Mouse (Mus musculus): Measurements from ENCODE around the gene Spaca6. TPM values are rescaled to one million over a fixed set of nuclear protein-coding genes. Genes with fewer than 3 reads are reported as not detected.

Gene Spaca6
- polyA plus RNA-seq, 1 experiment from 2014 or later, result 62.8 TPM

DNA sequence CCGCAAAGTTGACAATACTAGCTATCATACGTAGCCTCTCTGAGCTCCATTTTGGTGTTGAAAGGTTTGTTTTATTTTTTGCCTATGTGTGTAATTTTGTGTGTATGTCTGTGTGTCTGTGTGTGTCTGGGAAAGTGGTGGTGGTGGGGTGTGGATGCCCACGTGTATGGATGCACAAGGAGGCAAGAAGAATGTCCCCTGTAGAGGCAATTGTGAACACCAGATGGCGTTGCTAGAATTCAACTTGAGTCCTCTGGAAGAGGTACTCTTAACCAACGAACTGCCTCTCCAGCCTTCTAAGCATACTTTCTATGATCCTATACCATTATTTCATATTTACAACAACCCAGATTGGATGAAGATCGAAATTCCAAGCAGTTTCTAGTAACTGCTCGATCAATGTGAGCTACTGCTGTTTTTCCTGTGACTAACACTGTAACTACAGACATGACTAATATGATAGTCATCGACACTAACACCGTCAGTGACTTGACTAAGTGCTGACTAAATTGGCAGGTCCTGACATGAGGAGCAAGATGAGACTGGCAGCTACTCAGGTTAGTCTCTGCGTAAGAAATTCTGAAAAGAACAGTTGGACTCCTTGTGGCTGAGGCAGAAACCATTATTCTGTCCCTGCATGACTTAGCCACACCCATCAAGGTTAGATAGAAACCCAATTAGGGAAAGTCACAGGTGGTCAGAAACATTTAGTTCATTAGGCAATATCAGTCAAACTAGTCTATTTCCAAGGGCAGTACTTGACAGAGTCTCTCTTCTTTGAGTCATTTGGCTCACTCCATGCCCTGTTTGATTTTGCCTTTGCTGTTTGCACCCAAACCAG is 18.4 kb downstream of the Spaca6 start:
- no peak overlapping the region for H3K4me3 ChIP-seq (replicated peaks)
- peaks cover 22% of the 10 kb centered on the region for H3K27me3 ChIP-seq
- H3K36me3 ChIP-seq, result peaks cover 51% of the 10 kb centered on the region
- H3K27ac ChIP-seq, result no peak overlapping the region
- ATAC-seq (ENCODE audit: insufficient number of reproducible peaks, insufficient read depth, low FRiP score, low TSS enrichment, low read depth), result no peak
- no peak overlapping the region for H3K4me2 ChIP-seq
- WGBS, result 72% methylated on average over 10 of the region's 10 CpGs
- no peaks in the 10 kb centered on the region for H3K9me3 ChIP-seq
- no peak overlapping the region for H3K9ac ChIP-seq (replicated peaks)
- no peaks in the 10 kb centered on the region for H3K4me1 ChIP-seq (replicated peaks)

DNA sequence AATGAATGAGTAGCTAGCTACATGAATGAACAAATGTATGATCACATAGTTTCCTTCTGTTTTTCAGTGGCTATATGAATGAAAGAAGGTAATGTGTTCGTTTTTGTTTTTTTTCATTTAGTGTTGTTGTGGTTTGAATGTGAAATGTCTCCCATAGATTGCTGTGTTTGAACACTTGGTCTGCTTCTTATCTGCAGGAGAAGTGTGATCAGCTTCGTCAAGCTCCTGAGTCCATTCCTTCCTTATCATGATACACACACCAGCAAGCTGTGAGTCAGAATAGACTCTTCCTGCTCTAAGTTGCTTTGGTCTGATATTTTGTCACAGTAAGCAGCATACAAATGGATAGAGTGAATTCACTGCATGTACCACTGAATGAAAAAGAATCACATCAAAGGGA is 22.0 kb downstream of the Spaca6 start:
- Histone ChIP-seq H3K9me3 (no peaks in the 10 kb centered on the region), H3K27me3 (peaks cover 23% of the 10 kb centered on the region), H3K4me2 (no peak overlapping the region), H3K4me1 (replicated peaks) (no peaks in the 10 kb centered on the region), H3K9ac (replicated peaks) (no peak overlapping the region), H3K36me3 (peaks cover 22% of the 10 kb centered on the region), H3K27ac (no peak overlapping the region), H3K4me3 (replicated peaks) (no peak overlapping the region)
- ATAC-seq (ENCODE audit: insufficient number of reproducible peaks, insufficient read depth, low FRiP score, low TSS enrichment, low read depth), result no peak
- WGBS, result 81% methylated on average over 2 of the region's 2 CpGs

DNA sequence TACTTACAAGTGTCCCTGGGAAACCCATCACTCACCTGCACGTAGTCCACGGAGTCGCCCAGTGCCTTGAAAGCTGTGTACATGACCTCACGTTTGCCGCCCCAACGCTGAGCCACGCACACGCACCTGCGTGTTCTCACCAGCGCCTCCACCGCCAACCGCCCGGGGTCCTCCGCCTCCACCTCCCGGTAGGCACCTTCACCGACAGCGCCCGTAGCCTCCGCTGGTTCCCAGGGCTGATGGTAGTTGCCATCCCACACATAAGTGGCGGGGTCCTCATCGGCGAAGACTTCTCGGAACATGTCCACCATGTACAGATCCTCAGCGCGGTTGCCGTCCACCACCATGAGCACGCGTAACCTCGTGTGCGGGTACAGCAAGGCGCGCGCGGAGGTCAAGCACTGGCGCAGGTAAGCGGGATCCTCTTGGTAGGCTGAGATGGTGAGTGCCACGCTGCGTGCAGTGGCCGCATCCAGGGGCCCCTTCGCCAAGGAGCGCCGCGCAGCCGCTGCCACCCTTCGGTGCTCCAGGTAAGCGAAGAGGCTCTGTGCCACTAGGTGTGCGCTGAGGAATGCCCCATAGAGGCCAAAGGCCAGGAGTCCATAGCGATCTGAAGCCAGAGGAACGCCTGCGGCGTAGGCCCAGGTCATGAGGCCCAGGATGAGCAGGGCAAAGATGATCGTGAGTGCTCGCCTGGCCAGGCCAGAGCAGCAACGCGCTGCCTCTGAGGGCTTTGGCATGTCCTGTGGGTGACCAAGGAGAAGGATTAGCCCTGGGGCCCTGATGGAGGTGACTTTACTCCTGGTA is 23.2 kb downstream of the Spaca6 start:
- H3K27ac ChIP-seq, result no peak overlapping the region

DNA sequence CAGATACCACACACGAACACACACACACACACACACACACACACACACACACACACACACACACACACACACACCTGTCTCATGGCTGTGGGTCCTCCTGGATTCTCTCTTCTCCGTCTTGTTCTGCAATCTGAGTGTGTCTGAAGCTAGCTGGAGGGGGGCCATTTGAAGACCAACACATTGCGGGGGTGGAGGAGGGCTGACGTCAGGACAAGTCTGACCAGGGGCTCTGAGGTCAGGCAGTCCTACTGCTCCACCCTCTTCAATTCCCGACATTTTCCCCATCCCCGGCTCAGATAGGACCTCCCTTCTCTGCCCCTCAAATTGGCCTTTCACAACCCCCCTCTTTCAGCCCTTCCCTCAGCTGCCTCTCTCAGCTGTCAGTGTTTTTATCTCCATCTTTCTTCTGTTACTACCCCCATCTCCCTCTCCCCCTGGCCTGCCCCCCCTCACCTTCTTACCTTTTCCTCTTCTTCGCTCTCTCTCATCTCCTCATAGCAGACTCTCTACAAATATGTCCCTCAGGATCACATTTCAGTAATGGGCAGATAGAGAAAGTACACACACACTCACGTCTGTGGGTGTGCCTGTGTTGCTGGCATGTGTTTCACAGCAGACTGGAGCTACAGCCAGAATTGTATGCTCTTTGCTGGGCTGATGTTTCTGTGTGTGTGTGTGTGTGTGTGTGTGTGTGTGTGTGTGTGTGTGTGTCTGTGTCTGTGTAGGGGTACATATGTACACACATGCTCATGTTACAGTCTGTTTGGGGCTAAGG is 28.3 kb downstream of the Spaca6 start, which contains the start of gene Has1:
Gene Has1, minus strand, starts transcription at position 142 of the 775 bp plus-strand sequence.
- ATAC-seq (ENCODE audit: insufficient number of reproducible peaks, insufficient read depth, low FRiP score, low TSS enrichment, low read depth), result peak; percentile 69
- no peak within 1 kb of the TSS for H3K4me2 ChIP-seq
- H3K9ac ChIP-seq (replicated peaks), result no peak within 1 kb of the TSS
- 22% methylated on average over 8 of the region's 8 CpGs for WGBS
- H3K4me3 ChIP-seq (replicated peaks), result no peak within 1 kb of the TSS
- no peak within 1 kb of the TSS for H3K27ac ChIP-seq
- peaks cover 15% of the 10 kb centered on the region; the same call in 1 of the 2 replicates for H3K36me3 ChIP-seq
- H3K9me3 ChIP-seq, result no peaks in the 10 kb centered on the region
- peaks cover 9% of the 10 kb centered on the region for H3K4me1 ChIP-seq (replicated peaks)
- peaks cover 2% of the 10 kb centered on the region for H3K27me3 ChIP-seq

More for the DNA sequence above, 23.2 kb downstream of the Spaca6 start:
- no peak overlapping the region for H3K9ac ChIP-seq (replicated peaks)
- H3K27me3 ChIP-seq, result peaks cover 23% of the 10 kb centered on the region
- H3K4me2 ChIP-seq, result peak overlapping the region; percentile 21
- H3K4me1 ChIP-seq (replicated peaks), result peaks cover 5% of the 10 kb centered on the region
- H3K9me3 ChIP-seq, result no peaks in the 10 kb centered on the region
- WGBS, result 18% methylated on average over 55 of the region's 55 CpGs
- H3K4me3 ChIP-seq (replicated peaks), result no peak overlapping the region
- H3K36me3 ChIP-seq, result peaks cover 22% of the 10 kb centered on the region
- no peak for ATAC-seq (ENCODE audit: insufficient number of reproducible peaks, insufficient read depth, low FRiP score, low TSS enrichment, low read depth)

DNA sequence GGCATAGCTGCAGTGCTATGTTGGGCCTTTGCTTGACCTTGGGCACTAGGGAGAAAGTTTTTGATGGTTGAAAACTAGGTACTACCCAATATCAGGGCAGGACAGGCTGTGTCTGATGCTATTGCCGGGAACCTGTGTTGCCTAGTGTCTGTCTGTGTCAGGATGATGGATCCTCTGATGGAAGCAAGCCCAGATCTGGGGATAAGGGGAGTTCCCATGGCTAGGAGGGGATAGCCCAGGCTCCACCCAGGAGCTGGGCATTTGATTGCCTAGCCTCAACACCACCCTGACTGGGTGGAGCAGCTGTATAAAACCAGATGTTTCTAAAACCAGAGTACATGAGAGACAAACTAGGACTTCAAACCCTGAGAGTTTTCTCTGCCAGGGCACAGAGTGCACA is 29.7 kb downstream of the Spaca6 start:
- H3K27me3 ChIP-seq, result no peaks in the 10 kb centered on the region
- peaks cover 9% of the 10 kb centered on the region for H3K4me1 ChIP-seq (replicated peaks)
- no peak overlapping the region for H3K4me3 ChIP-seq (replicated peaks)
- no peak for ATAC-seq (ENCODE audit: insufficient number of reproducible peaks, insufficient read depth, low FRiP score, low TSS enrichment, low read depth)
- no peaks in the 10 kb centered on the region for H3K9me3 ChIP-seq
- 67% methylated on average over 1 of the region's 1 CpGs for WGBS
- peaks cover 12% of the 10 kb centered on the region; the same call in 1 of the 2 replicates for H3K36me3 ChIP-seq
- no peak overlapping the region for H3K27ac ChIP-seq
- H3K9ac ChIP-seq (replicated peaks), result no peak overlapping the region
- no peak overlapping the region for H3K4me2 ChIP-seq

DNA sequence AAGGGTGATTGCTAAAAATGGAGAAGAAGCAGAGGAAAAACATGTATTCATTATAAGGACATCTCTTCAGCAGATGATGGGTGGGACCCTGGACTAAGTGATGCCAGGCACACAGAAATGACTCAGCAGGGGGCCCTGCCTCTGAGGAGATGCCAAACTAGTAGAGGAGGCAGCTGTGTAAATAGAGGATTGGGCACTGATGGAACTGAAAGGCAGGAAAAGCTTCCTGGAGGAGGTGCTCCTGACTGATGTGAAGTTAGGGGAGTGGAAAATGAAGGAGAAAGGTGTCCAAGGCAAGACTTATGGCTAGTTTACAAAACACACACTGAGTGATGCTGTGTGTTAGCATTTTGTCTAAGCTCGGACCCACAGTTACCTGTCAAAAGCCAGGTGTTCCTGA is 30.5 kb downstream of the Spaca6 start:
- Histone ChIP-seq H3K27ac (no peak overlapping the region), H3K36me3 (peaks cover 14% of the 10 kb centered on the region), H3K4me2 (no peak overlapping the region), H3K4me3 (replicated peaks) (no peak overlapping the region), H3K4me1 (replicated peaks) (peaks cover 9% of the 10 kb centered on the region), H3K9me3 (no peaks in the 10 kb centered on the region), H3K9ac (replicated peaks) (no peak overlapping the region), H3K27me3 (no peaks in the 10 kb centered on the region)
- WGBS, result 82% methylated on average over 1 of the region's 1 CpGs
- ATAC-seq (ENCODE audit: insufficient number of reproducible peaks, insufficient read depth, low FRiP score, low TSS enrichment, low read depth), result no peak

DNA sequence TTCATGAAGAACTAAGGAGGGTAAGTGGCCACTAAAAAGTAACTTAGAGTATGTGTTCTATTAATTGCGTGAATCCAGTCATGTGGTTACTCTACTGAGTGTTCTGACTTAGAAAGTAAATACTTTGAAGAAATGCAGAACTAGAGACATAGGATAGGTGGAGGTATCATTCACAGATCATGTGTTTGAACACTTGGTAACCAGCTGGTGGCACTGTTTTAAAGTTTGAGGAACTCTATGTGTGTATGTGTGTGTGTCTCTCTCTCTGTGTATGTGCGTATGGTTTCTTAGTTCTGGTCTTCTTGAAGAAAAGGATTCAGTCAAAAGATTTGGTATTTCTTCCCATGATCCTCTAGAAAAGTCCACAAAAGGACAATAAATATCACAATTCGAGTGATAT is 33.2 kb downstream of the Spaca6 start:
- no peaks in the 10 kb centered on the region for H3K9me3 ChIP-seq
- H3K27ac ChIP-seq, result no peak overlapping the region
- peaks cover 39% of the 10 kb centered on the region for H3K36me3 ChIP-seq
- no peaks in the 10 kb centered on the region for H3K27me3 ChIP-seq
- no peak overlapping the region for H3K9ac ChIP-seq (replicated peaks)
- ATAC-seq (ENCODE audit: insufficient number of reproducible peaks, insufficient read depth, low FRiP score, low TSS enrichment, low read depth), result no peak
- WGBS, result 91% methylated on average over 3 of the region's 3 CpGs
- peaks cover 4% of the 10 kb centered on the region for H3K4me1 ChIP-seq (replicated peaks)
- no peak overlapping the region for H3K4me3 ChIP-seq (replicated peaks)
- no peak overlapping the region for H3K4me2 ChIP-seq

DNA sequence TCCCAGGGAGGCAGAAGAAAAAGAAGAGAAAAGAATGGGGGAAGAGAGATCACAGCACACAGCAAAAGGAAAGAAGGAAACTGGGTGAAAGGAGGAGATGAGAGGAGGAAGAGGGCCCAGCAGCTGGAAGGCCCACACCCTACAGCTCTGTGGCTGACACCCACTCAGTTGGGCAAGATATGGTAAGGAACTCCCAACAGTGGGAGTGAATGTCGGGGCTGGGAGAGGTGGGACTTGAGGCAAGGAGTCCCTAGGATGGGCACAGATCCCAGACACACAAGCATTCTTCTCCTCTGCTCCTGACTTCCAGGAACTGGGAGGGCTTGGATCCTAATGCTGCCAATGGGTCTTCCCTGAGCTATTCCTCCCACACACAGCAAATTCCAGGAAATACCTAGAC is 35.4 kb downstream of the Spaca6 start:
- Histone ChIP-seq H3K27ac (no peak overlapping the region), H3K9ac (replicated peaks) (no peak overlapping the region), H3K36me3 (peaks cover 56% of the 10 kb centered on the region), H3K4me1 (replicated peaks) (no peaks in the 10 kb centered on the region), H3K27me3 (no peaks in the 10 kb centered on the region), H3K4me2 (no peak overlapping the region), H3K4me3 (replicated peaks) (no peak overlapping the region), H3K9me3 (no peaks in the 10 kb centered on the region)
- ATAC-seq (ENCODE audit: insufficient number of reproducible peaks, insufficient read depth, low FRiP score, low TSS enrichment, low read depth), result no peak
- 81% methylated on average over 1 of the region's 1 CpGs for WGBS

DNA sequence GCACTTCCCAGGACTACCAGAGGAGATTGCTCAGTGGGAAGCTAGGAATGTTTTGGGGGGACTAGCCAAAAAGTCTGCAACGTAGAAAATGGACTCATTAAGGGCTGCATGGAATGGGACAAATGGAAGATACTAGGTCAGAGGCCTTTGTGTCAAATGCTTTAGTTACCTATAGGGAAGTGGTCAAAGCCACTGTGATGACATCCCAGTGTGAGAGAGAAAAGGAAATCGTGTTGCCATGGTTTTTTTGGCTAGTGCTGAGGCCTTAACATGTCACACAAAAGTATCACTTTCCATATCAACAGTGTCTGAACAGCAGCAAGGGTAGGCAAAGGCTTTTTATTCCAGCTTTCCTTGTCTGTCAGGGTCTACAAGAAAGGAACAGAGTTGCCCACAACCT is 38.2 kb downstream of the Spaca6 start:
- no peak overlapping the region for H3K4me3 ChIP-seq (replicated peaks)
- WGBS, result 67% methylated on average over 2 of the region's 2 CpGs
- no peaks in the 10 kb centered on the region for H3K9me3 ChIP-seq
- ATAC-seq (ENCODE audit: insufficient number of reproducible peaks, insufficient read depth, low FRiP score, low TSS enrichment, low read depth), result no peak
- H3K27ac ChIP-seq, result no peak overlapping the region
- H3K4me2 ChIP-seq, result no peak overlapping the region
- no peak overlapping the region for H3K9ac ChIP-seq (replicated peaks)
- H3K27me3 ChIP-seq, result no peaks in the 10 kb centered on the region
- peaks cover 53% of the 10 kb centered on the region for H3K36me3 ChIP-seq
- no peaks in the 10 kb centered on the region for H3K4me1 ChIP-seq (replicated peaks)

DNA sequence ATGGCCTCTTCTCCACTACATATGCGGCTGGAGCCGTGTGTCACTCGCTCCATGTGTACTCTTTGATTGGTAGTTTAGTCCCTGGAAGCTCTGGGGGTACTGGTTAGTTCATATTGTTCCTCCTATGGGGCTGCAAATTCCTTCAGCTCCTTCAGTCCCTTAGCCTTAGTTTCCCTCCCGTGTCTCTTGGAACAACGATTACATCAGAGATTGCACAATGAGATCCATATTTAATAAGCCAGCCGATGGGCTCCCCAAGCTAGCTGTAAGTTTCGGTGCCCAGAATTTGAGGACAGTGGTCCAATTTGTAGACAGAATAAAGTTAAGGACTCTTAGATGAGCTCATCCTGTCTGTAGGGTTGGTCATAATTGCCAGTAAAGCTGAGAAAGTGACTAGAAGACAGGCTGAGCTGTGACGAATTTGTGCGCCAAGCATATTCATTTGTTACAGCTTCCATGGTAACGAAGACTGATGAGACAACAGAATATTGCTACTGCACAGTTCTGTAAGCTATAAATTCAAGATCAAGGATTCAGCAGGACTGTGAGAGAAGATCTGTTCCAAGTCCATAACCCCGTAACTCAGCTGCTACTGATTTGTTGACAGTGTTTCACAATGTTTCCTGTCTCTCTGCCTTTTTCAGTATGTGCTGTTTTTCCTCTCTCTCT is 40.0 kb downstream of the Spaca6 start:
- no peak overlapping the region for H3K9ac ChIP-seq (replicated peaks)
- no peaks in the 10 kb centered on the region for H3K27me3 ChIP-seq
- no peak overlapping the region for H3K4me2 ChIP-seq
- H3K4me3 ChIP-seq (replicated peaks), result no peak overlapping the region
- H3K36me3 ChIP-seq, result peaks cover 53% of the 10 kb centered on the region
- no peak for ATAC-seq (ENCODE audit: insufficient number of reproducible peaks, insufficient read depth, low FRiP score, low TSS enrichment, low read depth)
- no peaks in the 10 kb centered on the region for H3K4me1 ChIP-seq (replicated peaks)
- 88% methylated on average over 11 of the region's 11 CpGs for WGBS
- no peaks in the 10 kb centered on the region for H3K9me3 ChIP-seq
- H3K27ac ChIP-seq, result no peak overlapping the region
